Mouse (Mus musculus): ENCODE measurements at regions not wholly inside any gene's neighbourhood (a gene's known extent, or its start where the extent isn't known, plus 50 kb on each side); places are given as distances from the start of the nearest gene placed in this dataset.

DNA sequence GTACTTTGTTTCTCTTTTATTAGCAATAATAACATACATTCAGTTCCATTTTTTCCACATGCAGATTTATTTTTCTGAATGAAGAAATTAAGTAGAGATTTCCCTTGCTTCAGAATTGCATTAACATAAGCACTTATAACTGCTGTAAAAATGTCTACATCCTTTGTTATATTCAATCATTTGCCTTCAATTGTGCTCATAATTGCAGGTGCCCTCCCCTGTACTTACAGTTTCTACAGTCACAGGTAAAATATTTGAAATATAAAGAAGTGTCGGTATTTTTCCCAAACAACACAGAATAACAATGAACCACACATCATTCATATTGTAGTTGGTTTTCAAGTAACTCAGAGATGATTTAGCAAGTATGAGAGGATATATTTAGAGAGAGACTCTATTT lies 568.8 kb downstream of the Ptprc start:
- no peak overlapping the region for H3K27ac ChIP-seq (ENCODE audit: low read depth, low read length)
- H3K4me2 ChIP-seq = no peak overlapping the region
- no peak overlapping the region for H3K4me3 ChIP-seq (ENCODE audit: low read depth, low read length)
- 87% methylated on average over 1 of the region's 1 CpGs for WGBS
- no peak overlapping the region for H3K9ac ChIP-seq (ENCODE audit: low read depth, low read length)
- DNase-seq (ENCODE audit: low spot score) (no peak), ATAC-seq (replicated peaks; ENCODE audit: low FRiP score) (no peak)
- no peaks in the 10 kb centered on the region for H3K9me3 ChIP-seq (ENCODE audit: control insufficient read depth, low read length)
- H3K36me3 ChIP-seq (ENCODE audit: control insufficient read depth, insufficient read depth, low read length) = no peaks in the 10 kb centered on the region
- no peaks in the 10 kb centered on the region for H3K4me1 ChIP-seq (replicated peaks; ENCODE audit: control insufficient read depth, insufficient read depth, low read length)
- no peaks in the 10 kb centered on the region for H3K27me3 ChIP-seq (replicated peaks; ENCODE audit: control insufficient read depth, insufficient read depth, low read length)

DNA sequence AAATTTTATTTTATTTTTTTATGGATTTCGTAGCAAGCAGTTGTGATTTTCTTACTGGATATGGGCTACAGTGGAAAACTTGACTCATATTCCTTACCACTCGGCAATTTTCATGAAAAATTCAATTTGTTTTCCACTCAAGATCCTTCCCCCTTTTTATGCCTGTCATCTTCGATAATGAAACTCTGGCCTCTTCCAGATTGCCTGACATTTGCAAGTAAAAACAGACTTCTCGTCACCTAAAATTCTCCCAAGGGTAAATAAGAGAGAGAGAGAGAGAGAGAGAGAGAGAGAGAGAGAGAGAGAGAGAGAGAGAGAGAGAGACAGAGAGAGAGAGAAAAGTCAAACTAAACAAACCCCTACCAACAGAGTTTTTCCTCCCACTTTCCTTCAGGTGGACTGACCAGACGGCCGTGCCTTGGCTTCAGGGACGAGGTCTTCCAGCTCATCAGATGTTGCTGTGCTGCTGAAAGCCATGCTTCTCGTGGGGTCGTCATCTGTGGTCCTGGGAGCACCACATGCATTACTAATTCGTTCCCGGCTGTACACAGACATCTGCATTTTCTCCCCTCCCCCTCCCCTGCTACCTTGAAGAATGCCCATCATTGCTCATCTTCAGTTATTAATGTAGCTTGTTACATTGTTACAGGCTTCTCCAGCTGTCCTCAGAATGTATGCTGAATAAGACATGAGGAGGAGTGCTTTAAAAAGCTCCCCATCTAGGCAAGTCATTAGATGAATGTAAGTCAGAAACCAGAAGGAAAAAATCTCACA lies 569.4 kb downstream of the Ptprc start:
- H3K36me3 ChIP-seq (ENCODE audit: control insufficient read depth, insufficient read depth, low read length) = no peaks in the 10 kb centered on the region
- H3K27me3 ChIP-seq (replicated peaks; ENCODE audit: control insufficient read depth, insufficient read depth, low read length) = no peaks in the 10 kb centered on the region
- 65% methylated on average over 11 of the region's 11 CpGs for WGBS
- H3K9me3 ChIP-seq (ENCODE audit: control insufficient read depth, low read length) = no peaks in the 10 kb centered on the region
- no peak overlapping the region for H3K4me3 ChIP-seq (ENCODE audit: low read depth, low read length)
- no peak overlapping the region for H3K27ac ChIP-seq (ENCODE audit: low read depth, low read length)
- no peak overlapping the region for H3K9ac ChIP-seq (ENCODE audit: low read depth, low read length)
- DNase-seq (ENCODE audit: low spot score) (no peak), ATAC-seq (replicated peaks; ENCODE audit: low FRiP score) (no peak)
- no peak overlapping the region for H3K4me2 ChIP-seq
- no peaks in the 10 kb centered on the region for H3K4me1 ChIP-seq (replicated peaks; ENCODE audit: control insufficient read depth, insufficient read depth, low read length)

DNA sequence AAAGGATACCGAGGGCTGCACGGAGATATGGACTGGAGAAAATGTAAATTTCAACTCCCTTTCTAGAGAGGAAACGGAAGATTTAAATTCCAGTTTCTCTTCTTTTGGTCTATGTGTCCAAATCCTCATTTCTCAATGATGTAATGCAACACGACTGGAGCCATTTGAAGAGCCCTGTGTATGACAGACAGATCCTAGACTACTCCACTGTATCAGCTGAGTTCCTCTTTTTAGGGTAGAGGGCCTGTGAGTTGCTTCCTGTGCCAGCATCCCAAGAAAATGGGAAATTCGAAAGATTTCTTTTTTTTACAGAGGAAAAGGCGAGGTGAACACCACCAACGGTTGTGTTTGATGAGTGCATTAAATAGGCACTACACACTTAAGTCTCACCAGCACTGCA lies 581.8 kb downstream of the Ptprc start:
- ATAC-seq (replicated peaks; ENCODE audit: low FRiP score) = no peak
- WGBS = 68% methylated on average over 7 of the region's 7 CpGs
- H3K4me2 ChIP-seq = no peak overlapping the region

DNA sequence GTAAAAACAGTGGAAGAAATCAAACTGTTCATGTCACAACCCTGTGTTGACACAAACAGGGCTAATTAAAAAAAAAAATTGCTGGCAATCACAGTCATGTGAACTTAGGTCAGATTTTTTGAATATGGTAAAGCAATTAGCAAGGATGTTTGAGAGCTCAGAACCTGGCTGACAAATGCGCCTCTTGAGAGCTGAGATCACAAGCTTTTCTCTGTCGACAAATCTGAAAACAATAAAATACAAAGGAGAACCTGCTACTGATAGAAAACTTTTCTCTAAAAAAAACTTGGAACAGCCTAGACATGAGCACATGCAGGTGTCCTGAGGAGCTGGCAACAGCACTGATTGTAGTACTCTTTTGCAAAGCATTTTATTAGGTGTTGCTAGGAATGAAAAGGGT lies 583.6 kb downstream of the Ptprc start:
- no peak for ATAC-seq (replicated peaks; ENCODE audit: low FRiP score)
- WGBS = 85% methylated on average over 2 of the region's 2 CpGs
- Histone ChIP-seq H3K27ac (ENCODE audit: low read depth, low read length) (no peak overlapping the region), H3K4me2 (no peak overlapping the region), H3K4me1 (replicated peaks; ENCODE audit: control insufficient read depth, insufficient read depth, low read length) (no peaks in the 10 kb centered on the region), H3K9ac (ENCODE audit: low read depth, low read length) (no peak overlapping the region), H3K4me3 (ENCODE audit: low read depth, low read length) (no peak overlapping the region), H3K36me3 (ENCODE audit: control insufficient read depth, insufficient read depth, low read length) (no peaks in the 10 kb centered on the region), H3K27me3 (replicated peaks; ENCODE audit: control insufficient read depth, insufficient read depth, low read length) (no peaks in the 10 kb centered on the region), H3K9me3 (ENCODE audit: control insufficient read depth, low read length) (no peaks in the 10 kb centered on the region)
- no peak for DNase-seq (ENCODE audit: low spot score)

More for the DNA sequence above, 581.8 kb downstream of the Ptprc start:
- H3K4me3 ChIP-seq (ENCODE audit: low read depth, low read length) = no peak overlapping the region
- DNase-seq (ENCODE audit: low spot score) = no peak
- H3K36me3 ChIP-seq (ENCODE audit: control insufficient read depth, insufficient read depth, low read length) = no peaks in the 10 kb centered on the region
- no peaks in the 10 kb centered on the region for H3K4me1 ChIP-seq (replicated peaks; ENCODE audit: control insufficient read depth, insufficient read depth, low read length)
- no peaks in the 10 kb centered on the region for H3K27me3 ChIP-seq (replicated peaks; ENCODE audit: control insufficient read depth, insufficient read depth, low read length)
- H3K27ac ChIP-seq (ENCODE audit: low read depth, low read length) = no peak overlapping the region
- no peak overlapping the region for H3K9ac ChIP-seq (ENCODE audit: low read depth, low read length)
- H3K9me3 ChIP-seq (ENCODE audit: control insufficient read depth, low read length) = no peaks in the 10 kb centered on the region

DNA sequence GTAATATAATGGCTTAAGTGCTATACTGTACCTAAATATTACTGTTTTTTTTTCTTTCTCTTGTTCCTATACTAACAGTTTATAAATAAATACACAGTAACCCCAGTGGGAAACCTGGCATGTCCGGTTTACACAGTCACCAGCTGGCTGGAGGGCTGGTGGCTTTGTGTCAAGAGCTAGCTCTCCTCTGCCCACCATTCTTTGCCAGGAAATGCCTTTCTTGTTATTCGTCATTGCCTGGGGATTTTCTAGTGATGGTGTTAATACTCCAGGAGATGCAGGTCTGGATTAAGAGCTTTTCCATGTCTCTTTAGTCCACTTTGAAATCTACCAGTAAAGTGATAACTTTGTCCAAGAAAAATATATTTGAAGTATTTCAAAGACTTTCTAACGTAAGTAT lies 584.2 kb downstream of the Ptprc start:
- WGBS = 57% methylated on average over 3 of the region's 3 CpGs
- H3K9ac ChIP-seq (ENCODE audit: low read depth, low read length) = no peak overlapping the region
- H3K9me3 ChIP-seq (ENCODE audit: control insufficient read depth, low read length) = no peaks in the 10 kb centered on the region
- DNase-seq (ENCODE audit: low spot score) (no peak), ATAC-seq (replicated peaks; ENCODE audit: low FRiP score) (no peak)
- H3K27ac ChIP-seq (ENCODE audit: low read depth, low read length) = no peak overlapping the region
- no peaks in the 10 kb centered on the region for H3K4me1 ChIP-seq (replicated peaks; ENCODE audit: control insufficient read depth, insufficient read depth, low read length)
- no peaks in the 10 kb centered on the region for H3K27me3 ChIP-seq (replicated peaks; ENCODE audit: control insufficient read depth, insufficient read depth, low read length)
- no peaks in the 10 kb centered on the region for H3K36me3 ChIP-seq (ENCODE audit: control insufficient read depth, insufficient read depth, low read length)
- H3K4me2 ChIP-seq = no peak overlapping the region
- H3K4me3 ChIP-seq (ENCODE audit: low read depth, low read length) = no peak overlapping the region

DNA sequence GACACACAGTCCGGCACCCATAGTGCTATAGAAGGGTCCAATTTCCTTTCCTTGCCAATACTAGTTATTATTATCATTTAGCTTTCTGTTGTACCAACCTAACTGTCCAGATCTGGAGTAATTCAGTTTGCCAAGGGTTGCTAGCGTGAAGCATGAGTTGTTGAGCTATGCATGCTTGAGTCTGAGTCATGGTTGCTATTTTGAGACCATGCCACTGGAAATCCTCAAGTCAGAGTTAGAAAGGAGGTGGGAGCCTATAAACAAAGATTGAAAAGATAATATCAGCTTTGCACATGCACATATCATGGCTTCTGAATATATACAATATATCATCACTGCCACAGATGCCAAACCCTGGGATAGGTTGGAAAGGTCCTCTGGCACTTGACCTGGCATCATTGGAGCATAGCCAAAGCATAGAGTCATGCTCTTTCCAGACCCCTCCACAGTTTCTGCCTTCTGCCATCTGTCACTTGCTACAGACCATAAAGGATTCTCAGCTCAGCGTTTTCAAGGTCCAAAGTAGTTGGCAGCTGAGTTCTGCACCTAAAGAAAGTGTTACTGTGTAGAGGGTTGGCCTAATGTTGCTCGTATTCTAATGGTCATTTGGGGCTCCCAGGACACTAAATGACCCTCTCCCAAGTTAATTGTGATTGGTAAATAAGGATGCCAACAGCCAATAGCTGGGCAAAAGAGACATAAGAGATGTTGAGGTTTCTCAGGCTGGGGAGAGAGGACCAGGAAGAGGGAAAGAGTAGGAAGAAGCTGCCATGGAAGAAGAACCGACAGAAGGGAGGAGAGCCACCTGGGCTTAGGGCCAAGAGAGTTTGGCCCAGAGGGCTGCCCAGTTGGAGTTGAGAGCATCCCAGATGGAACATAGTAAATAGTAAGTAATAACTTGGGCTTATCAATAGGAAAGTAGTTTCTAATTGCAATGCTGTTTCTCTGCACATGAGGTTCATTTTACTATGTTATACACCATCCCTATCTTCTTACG lies 586.9 kb downstream of the Ptprc start:
- H3K9me3 ChIP-seq (ENCODE audit: control insufficient read depth, low read length) = no peaks in the 10 kb centered on the region
- no peaks in the 10 kb centered on the region for H3K4me1 ChIP-seq (replicated peaks; ENCODE audit: control insufficient read depth, insufficient read depth, low read length)
- no peak overlapping the region for H3K4me3 ChIP-seq (ENCODE audit: low read depth, low read length)
- WGBS = 78% methylated on average over 6 of the region's 6 CpGs
- no peak for DNase-seq (ENCODE audit: low spot score)
- H3K27me3 ChIP-seq (replicated peaks; ENCODE audit: control insufficient read depth, insufficient read depth, low read length) = no peaks in the 10 kb centered on the region
- H3K36me3 ChIP-seq (ENCODE audit: control insufficient read depth, insufficient read depth, low read length) = no peaks in the 10 kb centered on the region
- no peak overlapping the region for H3K27ac ChIP-seq (ENCODE audit: low read depth, low read length)
- H3K9ac ChIP-seq (ENCODE audit: low read depth, low read length) = no peak overlapping the region
- no peak overlapping the region for H3K4me2 ChIP-seq
- no peak for ATAC-seq (replicated peaks; ENCODE audit: low FRiP score)

DNA sequence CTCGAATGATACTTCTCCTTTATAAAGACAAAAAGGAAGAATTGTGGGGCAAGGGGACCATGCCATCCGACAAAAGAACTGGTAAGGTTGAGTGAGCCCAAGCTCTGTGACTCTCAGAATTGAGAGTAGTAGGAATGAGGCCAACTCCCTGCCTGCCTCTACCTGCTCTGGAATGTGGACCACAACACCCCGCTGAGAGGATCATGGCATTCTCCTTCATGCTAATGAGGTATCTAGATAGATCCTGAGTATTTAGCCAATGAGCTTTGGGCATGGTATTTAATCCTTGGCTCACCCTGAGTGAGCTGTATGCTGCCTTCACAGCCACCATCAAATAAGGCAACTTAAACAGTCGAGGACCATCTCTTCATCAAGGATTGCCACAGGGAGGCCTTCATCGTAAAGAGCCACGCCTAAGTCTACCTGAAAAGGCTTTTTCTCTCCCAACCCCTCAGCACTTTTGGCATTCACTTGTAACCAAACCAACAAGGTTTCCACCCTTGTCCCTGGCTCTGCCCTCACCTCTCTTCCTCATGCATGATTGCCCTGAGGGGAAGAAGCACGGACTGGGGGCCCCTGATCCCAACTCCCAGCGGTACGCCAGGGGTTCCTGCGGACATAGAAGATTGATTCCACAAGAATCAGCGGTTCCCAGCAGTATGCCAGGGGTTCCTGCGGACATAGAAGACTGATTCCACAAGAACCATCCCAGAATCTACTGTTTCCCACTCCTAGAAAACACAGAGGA lies 587.9 kb downstream of the Ptprc start:
- no peak overlapping the region for H3K9ac ChIP-seq (ENCODE audit: low read depth, low read length)
- no peaks in the 10 kb centered on the region for H3K27me3 ChIP-seq (replicated peaks; ENCODE audit: control insufficient read depth, insufficient read depth, low read length)
- no peak for DNase-seq (ENCODE audit: low spot score)
- no peaks in the 10 kb centered on the region for H3K36me3 ChIP-seq (ENCODE audit: control insufficient read depth, insufficient read depth, low read length)
- ATAC-seq (replicated peaks; ENCODE audit: low FRiP score) = no peak
- H3K27ac ChIP-seq (ENCODE audit: low read depth, low read length) = no peak overlapping the region
- H3K4me1 ChIP-seq (replicated peaks; ENCODE audit: control insufficient read depth, insufficient read depth, low read length) = no peaks in the 10 kb centered on the region
- WGBS = 84% methylated on average over 12 of the region's 12 CpGs
- no peak overlapping the region for H3K4me3 ChIP-seq (ENCODE audit: low read depth, low read length)
- H3K9me3 ChIP-seq (ENCODE audit: control insufficient read depth, low read length) = no peaks in the 10 kb centered on the region
- no peak overlapping the region for H3K4me2 ChIP-seq

DNA sequence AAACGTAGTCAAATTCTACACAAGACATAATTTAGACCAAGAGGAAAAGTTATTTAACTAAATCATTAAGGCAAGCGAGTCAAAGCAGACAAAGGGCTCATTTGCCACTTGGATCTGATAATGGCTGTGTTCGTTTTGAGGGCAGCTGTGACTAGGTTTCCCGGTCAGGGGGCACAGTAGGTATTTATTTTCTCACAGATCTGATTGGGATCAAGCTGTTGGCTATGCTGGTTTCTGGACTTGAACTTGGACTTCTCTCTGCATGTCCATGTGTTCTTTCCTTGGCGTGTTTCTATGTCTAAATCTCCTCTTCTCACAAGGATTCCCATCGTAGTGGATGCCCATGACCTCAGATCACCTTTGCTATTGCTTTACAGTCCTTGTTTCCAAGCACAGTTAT lies 590.8 kb downstream of the Ptprc start:
- ATAC-seq (replicated peaks; ENCODE audit: low FRiP score) = no peak

More for the DNA sequence above, 590.8 kb downstream of the Ptprc start:
- H3K4me1 ChIP-seq (replicated peaks; ENCODE audit: control insufficient read depth, insufficient read depth, low read length) = no peaks in the 10 kb centered on the region
- 70% methylated on average over 6 of the region's 6 CpGs for WGBS
- no peaks in the 10 kb centered on the region for H3K9me3 ChIP-seq (ENCODE audit: control insufficient read depth, low read length)
- H3K4me2 ChIP-seq = no peak overlapping the region
- no peaks in the 10 kb centered on the region for H3K36me3 ChIP-seq (ENCODE audit: control insufficient read depth, insufficient read depth, low read length)
- no peak overlapping the region for H3K4me3 ChIP-seq (ENCODE audit: low read depth, low read length)
- no peak overlapping the region for H3K27ac ChIP-seq (ENCODE audit: low read depth, low read length)
- no peak overlapping the region for H3K9ac ChIP-seq (ENCODE audit: low read depth, low read length)
- no peak for DNase-seq (ENCODE audit: low spot score)
- no peaks in the 10 kb centered on the region for H3K27me3 ChIP-seq (replicated peaks; ENCODE audit: control insufficient read depth, insufficient read depth, low read length)
